Mouse (Mus musculus): ENCODE data around the gene Ube4b. TPM values are rescaled to one million over a fixed set of nuclear protein-coding genes. Genes with fewer than 3 reads are reported as not detected.

The Ube4b gene
- 28.2 and 38.5 TPM in 2 replicates for polyA plus RNA-seq (2015; fragmentation: Nextera tagmentation; extraction: Ambion mirVana)

DNA sequence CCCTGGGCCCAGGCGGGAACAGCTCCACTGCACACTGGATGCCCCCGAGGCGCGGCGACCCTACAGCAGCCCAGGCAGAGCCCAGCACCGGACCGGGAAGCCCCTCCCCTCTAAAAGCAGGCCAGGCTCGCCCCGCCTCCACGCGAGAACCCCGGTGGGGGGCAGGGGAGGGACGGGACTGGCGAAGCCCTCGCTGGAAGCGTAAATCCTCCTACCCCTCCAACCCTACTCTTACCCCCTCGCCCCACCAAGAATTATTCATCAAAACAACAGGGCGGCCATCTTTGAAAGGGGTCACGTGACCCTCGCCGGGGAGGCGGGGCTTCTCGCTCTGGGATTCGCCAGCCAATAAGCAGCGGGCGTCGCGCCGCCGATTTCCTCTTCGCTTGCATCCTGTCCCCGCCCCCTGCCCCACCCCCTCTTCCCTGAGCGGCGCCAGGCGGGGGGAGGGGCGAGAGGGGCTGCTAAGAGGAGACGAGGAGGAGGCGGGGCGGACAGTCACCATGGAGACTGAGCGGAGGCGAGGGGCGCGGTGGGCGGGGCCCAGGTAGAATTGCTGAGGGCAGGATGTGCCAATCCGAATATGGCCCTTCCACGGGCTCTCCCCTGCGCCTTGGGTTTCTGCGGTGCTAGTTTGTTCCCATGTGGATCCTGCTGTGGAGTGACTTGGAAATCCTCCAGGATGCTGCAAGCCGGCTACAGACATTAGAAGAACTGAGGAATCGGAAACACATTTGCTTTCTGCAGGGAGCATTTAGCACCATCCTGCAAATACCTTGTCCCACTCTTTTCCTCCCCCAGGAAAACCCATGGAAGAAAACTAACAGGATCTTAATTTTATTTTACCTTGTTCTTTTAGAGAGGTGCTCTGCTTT lies at the start of gene Ube4b:
Gene Ube4b, minus strand, starts transcription at position 425 of the 875 bp plus-strand sequence.

DNA sequence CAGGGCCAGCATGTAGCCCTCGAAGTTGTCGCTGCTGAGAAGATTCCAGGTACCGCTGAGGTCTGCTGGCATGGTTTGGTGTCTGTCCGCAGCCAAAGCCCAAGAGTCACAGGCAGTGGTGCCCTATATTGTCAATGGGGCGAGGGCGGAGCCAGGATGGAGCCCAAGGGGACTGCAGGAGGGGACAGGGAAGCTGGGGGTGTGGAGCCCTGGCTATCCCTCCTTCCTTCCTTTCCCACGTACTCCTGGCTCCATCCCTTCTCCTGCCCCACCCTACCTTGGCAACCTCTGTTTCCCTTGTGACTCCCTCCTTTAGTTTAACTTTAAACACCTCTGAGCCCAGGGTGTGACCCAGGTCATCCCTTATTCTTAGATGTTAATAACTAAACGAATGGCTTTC lies 28.3 kb upstream of the Ube4b start, which contains the start of gene Rbp7:
Gene Rbp7, minus strand, starts transcription at position 100 of the 400 bp plus-strand sequence.

GRCm38 (mm10) chr4:149307596-149308490 lies 118.7 kb downstream of the Ube4b start, which contains the start of gene Kif1b:
Gene Kif1b, minus strand, starts transcription at chr4:149307693.

Other genes starting within 250 kb of the Ube4b start
- gene Kif1b, start 119.1 kb downstream of the Ube4b start, polyA plus RNA-seq (2015; fragmentation: Nextera tagmentation; extraction: Ambion mirVana), result 40.8 and 46.9 TPM in 2 replicates
- gene Rbp7, start 28.2 kb upstream of the Ube4b start, polyA plus RNA-seq (2015; fragmentation: Nextera tagmentation; extraction: Ambion mirVana), result 8.3 and 9.6 TPM in 2 replicates
- gene Tmem274, start 50.6 kb upstream of the Ube4b start, polyA plus RNA-seq (2015; fragmentation: Nextera tagmentation; extraction: Ambion mirVana), result not detected in 2 replicates
- gene Nmnat1, start 58.5 kb upstream of the Ube4b start, polyA plus RNA-seq (2015; fragmentation: Nextera tagmentation; extraction: Ambion mirVana), result 9.1 and 11.6 TPM in 2 replicates
- gene Lzic, start 58.5 kb upstream of the Ube4b start, polyA plus RNA-seq (2015; fragmentation: Nextera tagmentation; extraction: Ambion mirVana), result 24.6 and 26.5 TPM in 2 replicates
- 46.2 and 58.9 TPM in 2 replicates for gene Ctnnbip1, start 91.5 kb upstream of the Ube4b start, polyA plus RNA-seq (2015; fragmentation: Nextera tagmentation; extraction: Ambion mirVana)
- 37.9 and 54.7 TPM in 2 replicates for gene Clstn1, start 159.7 kb upstream of the Ube4b start, polyA plus RNA-seq (2015; fragmentation: Nextera tagmentation; extraction: Ambion mirVana)

Data from adrenal gland, postnatal 0 days (tissue).